Mouse (Mus musculus) heart, postnatal 36 days (tissue): Measurements from ENCODE around the gene Fgf10. TPM values are rescaled to one million over a fixed set of nuclear protein-coding genes. Genes with fewer than 3 reads are reported as not detected.

Source experiments
- DNase-seq, 2 experiments: peaks; one replicate each; pipeline ENCODE4 v3.0.0; 2021 to 2022
- intact Hi-C: fragments of 180-260 bp; cut with DNase I; formaldehyde crosslinking; loops from one replicate; pipeline ENCODE4 v1.15.1; 2025
- total RNA-seq, 2 experiments: library from RNA; stranded (reverse); gene quantifications; 2 replicates each; pipeline ENCODE4 v1.2.3; 2021

The Fgf10 gene
- under 1 TPM; 0.27 to 0.28 TPM for total RNA-seq

GRCm38 (mm10) chr13:118669491-118669890 is at the start of gene Fgf10:
Fgf10 (plus strand) TSS chr13:118669791.
- DNase-seq, result no peak
- intact Hi-C loops, result no loop called here

GRCm38 (mm10) chr13:118629661-118630428 is 39.7 kb upstream of the Fgf10 start:
- intact Hi-C loops, result no loop called here
- DNase-seq, result no peak

GRCm38 (mm10) chr13:118631500-118631899 is 38.1 kb upstream of the Fgf10 start:
- no peak for DNase-seq
- intact Hi-C loops, result no loop called here

- DNase-seq, result no peak
- intact Hi-C loops, result no loop called here
Observed at GRCm38 (mm10) chr13:118636047-118636446, 33.5 kb upstream of the Fgf10 start.

- DNase-seq, result peak in 1 of 2 experiments; percentile 5
- intact Hi-C loops, result no loop called here
Observed at GRCm38 (mm10) chr13:118642585-118642984, 27.0 kb upstream of the Fgf10 start.

GRCm38 (mm10) chr13:118643138-118643537 is 26.5 kb upstream of the Fgf10 start:
- intact Hi-C loops, result no loop called here
- DNase-seq, result no peak

- intact Hi-C loops, result no loop called here
- DNase-seq, result no peak
Observed at GRCm38 (mm10) chr13:118656991-118657390, 12.6 kb upstream of the Fgf10 start.

- DNase-seq, result no peak
- intact Hi-C loops, result no loop called here
Observed at GRCm38 (mm10) chr13:118658031-118658430, 11.6 kb upstream of the Fgf10 start.

GRCm38 (mm10) chr13:118658608-118659326 is 10.8 kb upstream of the Fgf10 start:
- intact Hi-C loops, result no loop called here
- no peak for DNase-seq

GRCm38 (mm10) chr13:118661664-118662063 is 7.9 kb upstream of the Fgf10 start:
- no peak for DNase-seq
- intact Hi-C loops, result no loop called here

- DNase-seq, result no peak
- intact Hi-C loops, result no loop called here
Observed at GRCm38 (mm10) chr13:118664901-118665300, 4.7 kb upstream of the Fgf10 start.

- intact Hi-C loops, result no loop called here
- DNase-seq, result no peak
Observed at GRCm38 (mm10) chr13:118679228-118679627, 9.6 kb downstream of the Fgf10 start.

- DNase-seq, result no peak
- intact Hi-C loops, result no loop called here
Observed at GRCm38 (mm10) chr13:118693049-118693448, 23.5 kb downstream of the Fgf10 start.

GRCm38 (mm10) chr13:118695103-118695502 is 25.5 kb downstream of the Fgf10 start:
- intact Hi-C loops, result no loop called here
- DNase-seq, result no peak

- DNase-seq, result no peak
- intact Hi-C loops, result no loop called here
Observed at GRCm38 (mm10) chr13:118703727-118704126, 34.1 kb downstream of the Fgf10 start.

- intact Hi-C loops, result no loop called here
- no peak for DNase-seq
Observed at GRCm38 (mm10) chr13:118705716-118706115, 36.1 kb downstream of the Fgf10 start.

- DNase-seq, result no peak
- intact Hi-C loops, result no loop called here
Observed at GRCm38 (mm10) chr13:118709912-118710311, 40.3 kb downstream of the Fgf10 start.

- intact Hi-C loops, result no loop called here
- DNase-seq, result no peak
Observed at GRCm38 (mm10) chr13:118713626-118714150, 44.1 kb downstream of the Fgf10 start.

- intact Hi-C loops, result no loop called here
- peak in 1 of 2 experiments; percentile 5 for DNase-seq
Observed at GRCm38 (mm10) chr13:118714284-118715065, 44.9 kb downstream of the Fgf10 start.

GRCm38 (mm10) chr13:118715066-118716018 is 45.8 kb downstream of the Fgf10 start:
- DNase-seq, result no peak
- intact Hi-C loops, result no loop called here
